Mouse (Mus musculus) heart, embryonic 16.5 days (tissue): ENCODE measurements around the gene Muc20. TPM values are rescaled to one million over a fixed set of nuclear protein-coding genes. Genes with fewer than 3 reads are reported as not detected.

Experiments used
- ATAC-seq: fragments of 200-750 bp; cut with Nextera tagmentation; replicated peaks from 2 replicates; pipeline ENCODE4 v1.8.0; 2017; ENCODE audit warnings: moderate number of reproducible peaks; ENCODE audit not compliant: insufficient read depth, low FRiP score; ENCODE audit errors: extremely low read depth
- H3K27ac ChIP-seq: fragments of 300-500 bp; sonication (generic); 2 replicates; pipeline ENCODE4 v1.5.1; 2014; ENCODE audit warnings: mild to moderate bottlenecking, low read length, control low read depth, moderate library complexity
- H3K27me3 ChIP-seq: fragments of 300-500 bp; sonication (generic); 2 replicates; pipeline ENCODE4 v1.6.1; 2014; ENCODE audit warnings: low read length, mixed read lengths; ENCODE audit not compliant: control insufficient read depth, insufficient read depth
- H3K36me3 ChIP-seq: fragments of 300-500 bp; sonication (generic); 2 replicates; pipeline ENCODE4 v1.6.1; 2014; ENCODE audit not compliant: control insufficient read depth, insufficient read depth
- H3K4me1 ChIP-seq: fragments of 300-500 bp; sonication (generic); 2 replicates; pipeline ENCODE4 v1.6.1; 2014; ENCODE audit warnings: low read length, mixed read lengths; ENCODE audit not compliant: control insufficient read depth, insufficient read depth
- H3K4me2 ChIP-seq: fragments of 300-500 bp; sonication (generic); 2 replicates; pipeline ENCODE4 v1.6.1; 2014; ENCODE audit warnings: low read depth, mild to moderate bottlenecking, control low read depth, low read length
- H3K4me3 ChIP-seq: fragments of 300-500 bp; sonication (generic); 2 replicates; pipeline ENCODE4 v1.5.1; 2014; ENCODE audit warnings: mild to moderate bottlenecking, control low read depth, low read length
- H3K9ac ChIP-seq: fragments of 300-500 bp; sonication (generic); 2 replicates; pipeline ENCODE4 v1.6.1; 2014; ENCODE audit warnings: low read length, control low read depth
- H3K9me3 ChIP-seq: fragments of 300-500 bp; sonication (generic); replicated peaks from 2 replicates; pipeline ENCODE4 v1.6.1; 2016; ENCODE audit warnings: low read length; ENCODE audit not compliant: control insufficient read depth
- WGBS: fragments of 180-500 bp; shearing (Covaris S2); extraction: QIAGEN DNeasy Blood & Tissue Kit; methylation state at CpG from one replicate; pipeline ENCODE4 v1.1.7; 2014; 5-methylcytosine and 5-hydroxymethylcytosine counted together
- polyA plus RNA-seq: library from polyadenylated mRNA; unstranded; fragments of >200 nt; fragmentation: Nextera tagmentation; extraction: Ambion mirVana; gene quantifications from 2 replicates; pipeline ENCODE4 v1.2.1, GENCODE M21; 2015

Muc20 gene
- polyA plus RNA-seq, 1 experiment from 2014 or later = 0.16 TPM

DNA sequence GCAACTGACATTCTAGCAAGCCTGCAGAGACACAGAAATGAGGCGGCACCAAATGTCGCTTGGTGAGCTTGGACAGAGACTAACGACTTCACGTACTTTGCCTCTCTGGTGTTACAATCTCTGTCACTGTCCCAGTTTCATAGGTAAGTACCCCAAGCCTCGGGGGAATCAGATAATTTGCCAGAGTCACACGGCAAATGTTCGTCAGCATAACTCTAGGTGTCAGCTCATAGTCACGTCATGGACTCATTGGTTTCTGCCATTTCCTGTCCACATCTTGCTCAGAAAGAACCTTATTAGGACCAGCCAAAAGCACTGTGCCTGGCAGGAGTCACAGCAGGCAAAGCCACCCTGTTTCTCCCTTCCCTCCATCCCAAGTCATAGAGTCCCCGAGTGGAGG is 55.9 kb downstream of the Muc20 start:
- ATAC-seq = no peak
- Histone ChIP-seq H3K4me1 (no peaks in the 10 kb centered on the region), H3K4me2 (no peak overlapping the region), H3K27ac (no peak overlapping the region), H3K27me3 (no peaks in the 10 kb centered on the region), H3K9me3 (no peaks in the 10 kb centered on the region), H3K36me3 (no peaks in the 10 kb centered on the region), H3K4me3 (no peak overlapping the region), H3K9ac (no peak overlapping the region)
- WGBS = 74% methylated on average over 9 of the region's 9 CpGs

GRCm38 (mm10) chr16:32740003-32740663 is 57.1 kb downstream of the Muc20 start:
- Histone ChIP-seq H3K4me2 (no peak overlapping the region), H3K4me3 (no peak overlapping the region), H3K4me1 (no peaks in the 10 kb centered on the region), H3K27ac (no peak overlapping the region), H3K9me3 (no peaks in the 10 kb centered on the region), H3K9ac (no peak overlapping the region), H3K27me3 (no peaks in the 10 kb centered on the region), H3K36me3 (no peaks in the 10 kb centered on the region)
- WGBS = 78% methylated on average over 8 of the region's 8 CpGs
- ATAC-seq = no peak

GRCm38 (mm10) chr16:32736022-32736421 is 61.2 kb downstream of the Muc20 start:
- Histone ChIP-seq H3K27me3 (no peaks in the 10 kb centered on the region), H3K4me2 (no peak overlapping the region), H3K9me3 (0 out of 2 replicates have a peak, but pooled peaks cover 2% of the 10 kb centered on the region), H3K27ac (no peak overlapping the region), H3K4me3 (no peak overlapping the region), H3K9ac (no peak overlapping the region), H3K36me3 (no peaks in the 10 kb centered on the region), H3K4me1 (no peaks in the 10 kb centered on the region)
- ATAC-seq = no peak
- WGBS = 47% methylated on average over 3 of the region's 3 CpGs

GRCm38 (mm10) chr16:32735586-32735985 is 61.6 kb downstream of the Muc20 start, which contains the start of gene Muc4:
Muc4 (plus strand) TSS chr16:32735886.
- Histone ChIP-seq H3K4me1 (no peaks in the 10 kb centered on the region), H3K4me2 (no peak within 1 kb of the TSS), H3K9ac (no peak within 1 kb of the TSS), H3K27me3 (no peaks in the 10 kb centered on the region), H3K9me3 (0 out of 2 replicates have a peak, but pooled peaks cover 2% of the 10 kb centered on the region), H3K4me3 (no peak within 1 kb of the TSS), H3K27ac (no peak within 1 kb of the TSS), H3K36me3 (no peaks in the 10 kb centered on the region)
- ATAC-seq = no peak
- WGBS = 86% methylated on average over 2 of the region's 2 CpGs

- Histone ChIP-seq H3K9me3 (0 out of 2 replicates have a peak, but pooled peaks cover 2% of the 10 kb centered on the region), H3K9ac (no peak overlapping the region), H3K27ac (no peak overlapping the region), H3K4me3 (no peak overlapping the region), H3K36me3 (no peaks in the 10 kb centered on the region), H3K4me1 (no peaks in the 10 kb centered on the region), H3K27me3 (no peaks in the 10 kb centered on the region), H3K4me2 (no peak overlapping the region)
- ATAC-seq = no peak
- 84% methylated on average over 3 of the region's 3 CpGs for WGBS
Observed at GRCm38 (mm10) chr16:32733213-32733612, 64.0 kb downstream of the Muc20 start.

DNA sequence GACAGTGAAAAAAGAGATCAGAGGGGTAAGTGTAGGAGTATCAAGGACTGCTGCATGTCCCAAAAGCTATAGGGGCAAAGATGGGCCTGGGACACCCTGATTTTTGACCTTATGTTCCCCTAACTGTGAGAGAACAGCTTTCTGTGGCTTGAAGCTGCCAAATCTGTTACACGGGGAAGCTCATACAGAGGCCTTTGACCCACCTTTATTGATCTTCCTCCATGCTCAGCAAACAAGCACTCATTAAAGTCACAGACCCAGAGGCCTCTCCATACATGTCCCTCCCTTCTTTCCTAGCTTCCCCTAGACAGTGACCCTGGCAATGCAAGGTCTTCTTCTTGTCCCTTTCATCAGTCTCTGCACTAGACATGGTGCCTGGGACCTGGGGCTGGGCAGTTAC is 68.5 kb downstream of the Muc20 start:
- Histone ChIP-seq H3K4me1 (no peaks in the 10 kb centered on the region), H3K27ac (no peak overlapping the region), H3K4me3 (no peak overlapping the region), H3K9ac (no peak overlapping the region), H3K9me3 (0 out of 2 replicates have a peak, but pooled peaks cover 2% of the 10 kb centered on the region), H3K27me3 (no peaks in the 10 kb centered on the region), H3K36me3 (no peaks in the 10 kb centered on the region), H3K4me2 (no peak overlapping the region)
- 75% methylated on average over 1 of the region's 1 CpGs for WGBS
- ATAC-seq = no peak

DNA sequence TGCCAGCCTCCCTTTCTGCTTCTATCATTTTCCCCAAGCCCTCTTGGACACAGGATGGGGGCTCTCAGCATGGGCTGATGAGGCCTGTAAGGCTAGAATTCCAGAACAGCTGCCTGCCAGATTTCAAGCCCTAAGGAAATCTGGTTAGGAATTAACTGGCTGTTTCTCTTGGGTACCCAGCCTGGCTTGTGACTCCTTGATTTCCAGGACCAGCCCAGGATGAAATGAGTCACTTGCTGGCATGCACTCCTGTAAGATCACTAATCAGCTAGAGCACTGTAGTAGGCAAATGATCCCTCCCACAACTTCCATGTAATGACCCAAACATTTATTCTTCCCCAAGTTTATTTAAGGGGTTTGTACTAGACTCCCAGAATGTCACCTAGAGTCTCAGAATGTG is 69.0 kb downstream of the Muc20 start:
- Histone ChIP-seq H3K36me3 (no peaks in the 10 kb centered on the region), H3K27ac (no peak overlapping the region), H3K4me3 (no peak overlapping the region), H3K9ac (no peak overlapping the region), H3K27me3 (no peaks in the 10 kb centered on the region), H3K4me2 (no peak overlapping the region), H3K9me3 (no peaks in the 10 kb centered on the region), H3K4me1 (no peaks in the 10 kb centered on the region)
- no peak for ATAC-seq

Other genes with a start within 250 kb of the Muc20 start
- 49.2 and 53.8 TPM in 2 replicates for gene Tfrc, start 188.5 kb downstream of the Muc20 start, polyA plus RNA-seq
- gene Tnk2, start 153.6 kb downstream of the Muc20 start, polyA plus RNA-seq = 9.0 and 9.5 TPM in 2 replicates
- 0.21 and 0.51 TPM in 2 replicates for gene Muc4, start 61.5 kb downstream of the Muc20 start, polyA plus RNA-seq
- gene Smbd1, start 13.0 kb upstream of the Muc20 start, polyA plus RNA-seq = not detected in 2 replicates
- gene Fyttd1, start 80.1 kb upstream of the Muc20 start, polyA plus RNA-seq = 116 and 119 TPM in 2 replicates
- 32.7 and 33.2 TPM in 2 replicates for gene Rubcn, start 80.3 kb upstream of the Muc20 start, polyA plus RNA-seq
- 15.0 and 16.8 TPM in 2 replicates for gene Lrch3, start 116.7 kb upstream of the Muc20 start, polyA plus RNA-seq